Mouse (Mus musculus) liver, embryonic 11.5 days (tissue): ENCODE results near the gene Cacna1d. TPM values are rescaled to one million over a fixed set of nuclear protein-coding genes. Genes with fewer than 3 reads are reported as not detected.
A peak's percentile ranks its signal among the peaks of the same experiment; 100 is the strongest.

Experiments used
- ATAC-seq: fragments of 200-750 bp; cut with Nextera tagmentation; replicated peaks from 2 replicates; pipeline ENCODE4 v1.8.0; 2017; ENCODE audit warnings: moderate number of reproducible peaks, mild to moderate bottlenecking, moderate TSS enrichment, moderate library complexity; ENCODE audit not compliant: low FRiP score
- DNase-seq: peaks from one replicate; pipeline ENCODE4 v3.0.0-alpha.2; 2017; ENCODE audit warnings: low spot score
- H3K27ac ChIP-seq: fragments of 300-500 bp; sonication (generic); 2 replicates; pipeline ENCODE4 v1.5.1; 2014; ENCODE audit warnings: mild to moderate bottlenecking, low read depth, low read length, control low read depth
- H3K27me3 ChIP-seq: fragments of 300-500 bp; sonication (generic); replicated peaks from 2 replicates; pipeline ENCODE4 v1.6.1; 2014; ENCODE audit warnings: low read length, mixed read lengths; ENCODE audit not compliant: control insufficient read depth, insufficient read depth
- H3K36me3 ChIP-seq: fragments of 300-500 bp; sonication (generic); 2 replicates; pipeline ENCODE4 v1.6.1; 2014; ENCODE audit warnings: mild to moderate bottlenecking, low read length, moderate library complexity, mixed read lengths; ENCODE audit not compliant: control insufficient read depth, insufficient read depth
- H3K4me1 ChIP-seq: fragments of 300-500 bp; sonication (generic); replicated peaks from 2 replicates; pipeline ENCODE4 v1.6.1; 2014; ENCODE audit warnings: low read length, mixed read lengths; ENCODE audit not compliant: control insufficient read depth, insufficient read depth
- H3K4me2 ChIP-seq: fragments of 300-500 bp; sonication (generic); 2 replicates; pipeline ENCODE4 v1.6.1; 2014; ENCODE audit warnings: mild to moderate bottlenecking, control low read depth, moderate library complexity
- H3K4me3 ChIP-seq: fragments of 300-500 bp; sonication (generic); 2 replicates; pipeline ENCODE4 v1.5.1; 2014; ENCODE audit warnings: low read depth, low read length, control low read depth
- H3K9ac ChIP-seq: fragments of 300-500 bp; sonication (generic); 2 replicates; pipeline ENCODE4 v1.6.1; 2014; ENCODE audit warnings: low read depth, low read length, control low read depth
- H3K9me3 ChIP-seq: fragments of 300-500 bp; sonication (generic); 2 replicates; pipeline ENCODE4 v1.6.1; 2016; ENCODE audit warnings: low read length, inconsistent platforms, mixed read lengths; ENCODE audit not compliant: control insufficient read depth
- WGBS: fragments of 180-500 bp; shearing (Covaris S2); extraction: QIAGEN DNeasy Blood & Tissue Kit; methylation state at CpG from one replicate; pipeline ENCODE4 v1.1.7; 2014; 5-methylcytosine and 5-hydroxymethylcytosine counted together
- polyA plus RNA-seq: library from polyadenylated mRNA; unstranded; fragments of >200 nt; fragmentation: Nextera tagmentation; extraction: Ambion mirVana; gene quantifications from 2 replicates; pipeline ENCODE4 v1.2.1, GENCODE M21; 2014

The Cacna1d gene
- polyA plus RNA-seq, 1 experiment from 2014 or later, result 1.2 TPM

DNA sequence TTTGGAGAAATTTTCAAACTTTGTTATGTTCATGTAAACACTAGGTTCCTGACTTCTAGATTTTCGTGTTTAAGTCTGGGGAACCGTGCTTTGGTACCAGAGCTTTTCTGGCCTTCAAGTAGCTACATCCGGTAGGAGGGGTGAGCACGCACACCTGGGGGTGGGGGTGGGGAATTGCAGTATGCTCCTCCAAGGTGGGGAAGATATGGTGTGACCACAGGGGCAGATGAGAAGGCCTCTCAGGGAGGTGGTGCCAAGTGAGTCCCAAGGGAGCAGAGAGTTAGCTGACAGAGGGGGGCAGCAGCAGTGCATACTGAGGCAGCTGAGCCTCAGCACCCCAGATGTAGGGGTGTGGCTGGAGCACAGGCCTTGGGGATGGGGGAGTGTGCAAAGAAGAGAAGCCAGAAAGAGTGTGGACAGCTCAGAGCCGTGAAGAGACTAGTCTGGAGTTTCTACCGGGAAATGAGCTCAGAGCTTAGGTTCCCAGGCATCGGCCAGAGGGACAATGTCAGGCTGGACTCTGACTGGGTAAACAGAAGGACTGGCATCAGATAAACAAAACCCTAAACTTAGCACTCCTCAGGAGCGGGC lies 387.2 kb downstream of the Cacna1d start:
- Histone ChIP-seq H3K4me1 (0 out of 2 replicates have a peak, but pooled peaks cover 3% of the 10 kb centered on the region), H3K9ac (no peak overlapping the region), H3K36me3 (no peaks in the 10 kb centered on the region), H3K9me3 (no peaks in the 10 kb centered on the region), H3K27ac (no peak overlapping the region), H3K4me2 (no peak overlapping the region), H3K27me3 (no peaks in the 10 kb centered on the region), H3K4me3 (no peak overlapping the region)
- ATAC-seq (no peak), DNase-seq (no peak)
- 53% methylated on average over 8 of the region's 8 CpGs for WGBS

DNA sequence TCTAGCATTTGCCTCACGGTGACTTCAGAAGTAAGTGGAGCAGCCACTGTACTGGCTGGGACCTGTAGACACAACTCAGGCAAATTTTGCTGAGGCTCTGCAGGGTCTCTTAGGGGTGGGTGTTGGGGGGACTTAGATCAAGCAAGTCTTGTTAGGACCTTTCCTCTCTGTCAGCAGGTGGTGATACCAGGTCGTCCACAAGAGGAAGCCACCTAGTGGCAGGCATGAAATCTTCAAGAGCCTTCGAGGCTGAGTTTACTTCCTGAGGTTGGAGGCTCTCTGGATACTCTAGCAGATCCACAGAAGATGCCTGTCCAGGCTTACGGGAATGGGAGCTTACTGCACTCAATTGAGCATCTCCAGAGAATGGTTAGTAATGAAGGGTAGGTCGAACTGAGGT lies 394.0 kb downstream of the Cacna1d start:
- Histone ChIP-seq H3K4me1 (no peaks in the 10 kb centered on the region), H3K27ac (no peak overlapping the region), H3K4me3 (no peak overlapping the region), H3K9me3 (no peaks in the 10 kb centered on the region), H3K27me3 (no peaks in the 10 kb centered on the region), H3K4me2 (no peak overlapping the region), H3K9ac (no peak overlapping the region), H3K36me3 (no peaks in the 10 kb centered on the region)
- ATAC-seq (no peak), DNase-seq (no peak)
- 45% methylated on average over 5 of the region's 5 CpGs for WGBS

DNA sequence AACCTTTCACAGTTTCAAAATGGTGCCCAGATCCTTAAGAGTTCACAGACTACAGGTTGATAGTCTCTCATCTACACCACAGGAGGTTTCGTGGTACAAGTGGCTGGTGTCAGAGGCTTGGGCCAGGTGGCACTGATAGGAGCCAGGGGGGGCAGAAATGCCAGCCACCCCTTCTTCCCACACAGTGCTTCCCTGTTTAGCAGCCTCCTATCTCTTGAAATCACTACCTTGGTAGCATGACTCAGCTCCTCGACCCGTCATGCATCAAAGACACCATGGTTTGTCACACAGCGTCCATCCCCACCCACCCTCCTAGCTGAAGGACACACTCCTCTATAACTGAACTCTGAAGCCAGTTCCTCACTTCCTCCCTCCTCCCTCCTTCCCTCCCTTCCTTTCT lies 398.8 kb downstream of the Cacna1d start:
- no peaks in the 10 kb centered on the region for H3K4me1 ChIP-seq
- H3K4me3 ChIP-seq, result no peak overlapping the region
- no peak overlapping the region for H3K27ac ChIP-seq
- no peak for DNase-seq
- H3K27me3 ChIP-seq, result no peaks in the 10 kb centered on the region
- 44% methylated on average over 4 of the region's 4 CpGs for WGBS
- no peak overlapping the region for H3K4me2 ChIP-seq
- no peaks in the 10 kb centered on the region for H3K36me3 ChIP-seq
- H3K9me3 ChIP-seq, result no peaks in the 10 kb centered on the region
- H3K9ac ChIP-seq, result no peak overlapping the region
- ATAC-seq, result no peak

DNA sequence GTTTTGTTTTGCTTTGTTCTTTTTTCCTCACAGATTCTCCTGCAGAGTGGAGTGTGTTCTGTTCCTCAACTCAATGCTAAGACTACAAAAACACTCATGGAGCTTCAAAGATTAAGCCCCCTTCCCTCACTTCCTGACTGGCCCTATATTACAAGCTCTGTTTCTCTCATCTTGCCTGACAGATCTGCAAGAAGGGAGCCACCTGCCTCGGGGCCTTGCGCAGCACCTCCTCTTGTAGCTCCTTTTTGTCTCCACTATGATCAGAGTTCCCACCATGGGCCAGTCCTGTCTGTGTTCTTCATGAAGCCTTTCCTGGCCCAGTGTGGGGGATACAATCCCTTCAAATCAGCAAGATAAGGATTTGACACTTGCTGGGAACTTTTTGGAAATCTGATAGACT lies 399.2 kb downstream of the Cacna1d start:
- H3K4me1 ChIP-seq, result no peaks in the 10 kb centered on the region
- no peak for ATAC-seq
- H3K4me2 ChIP-seq, result no peak overlapping the region
- no peak overlapping the region for H3K4me3 ChIP-seq
- no peak for DNase-seq
- no peaks in the 10 kb centered on the region for H3K9me3 ChIP-seq
- 70% methylated on average over 2 of the region's 2 CpGs for WGBS
- H3K36me3 ChIP-seq, result no peaks in the 10 kb centered on the region
- no peak overlapping the region for H3K9ac ChIP-seq
- no peak overlapping the region for H3K27ac ChIP-seq
- H3K27me3 ChIP-seq, result no peaks in the 10 kb centered on the region

DNA sequence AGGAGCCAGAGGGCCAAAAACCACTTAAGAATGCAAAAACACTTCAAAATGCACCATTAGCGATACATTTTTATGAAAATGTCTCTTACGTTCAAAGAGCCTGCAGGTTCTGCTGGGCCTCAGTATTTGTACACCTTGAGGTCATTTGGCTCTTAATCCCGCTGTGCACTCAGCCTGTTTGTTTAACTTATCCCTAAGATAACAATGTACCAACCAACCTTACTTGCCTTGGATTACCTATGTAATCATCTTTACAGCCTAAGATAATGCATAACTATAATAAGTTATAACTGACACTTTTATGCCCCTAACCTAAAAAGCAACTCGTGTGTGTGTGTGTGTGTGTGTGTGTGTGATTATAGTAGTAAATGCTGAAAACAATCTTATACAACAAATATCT lies 411.5 kb downstream of the Cacna1d start:
- no peak overlapping the region for H3K9ac ChIP-seq
- WGBS, result 67% methylated on average over 4 of the region's 4 CpGs
- no peak overlapping the region for H3K4me3 ChIP-seq
- H3K36me3 ChIP-seq, result no peaks in the 10 kb centered on the region
- no peak overlapping the region for H3K27ac ChIP-seq
- no peaks in the 10 kb centered on the region for H3K9me3 ChIP-seq
- ATAC-seq (no peak), DNase-seq (no peak)
- H3K4me2 ChIP-seq, result no peak overlapping the region
- no peaks in the 10 kb centered on the region for H3K27me3 ChIP-seq
- H3K4me1 ChIP-seq, result no peaks in the 10 kb centered on the region

DNA sequence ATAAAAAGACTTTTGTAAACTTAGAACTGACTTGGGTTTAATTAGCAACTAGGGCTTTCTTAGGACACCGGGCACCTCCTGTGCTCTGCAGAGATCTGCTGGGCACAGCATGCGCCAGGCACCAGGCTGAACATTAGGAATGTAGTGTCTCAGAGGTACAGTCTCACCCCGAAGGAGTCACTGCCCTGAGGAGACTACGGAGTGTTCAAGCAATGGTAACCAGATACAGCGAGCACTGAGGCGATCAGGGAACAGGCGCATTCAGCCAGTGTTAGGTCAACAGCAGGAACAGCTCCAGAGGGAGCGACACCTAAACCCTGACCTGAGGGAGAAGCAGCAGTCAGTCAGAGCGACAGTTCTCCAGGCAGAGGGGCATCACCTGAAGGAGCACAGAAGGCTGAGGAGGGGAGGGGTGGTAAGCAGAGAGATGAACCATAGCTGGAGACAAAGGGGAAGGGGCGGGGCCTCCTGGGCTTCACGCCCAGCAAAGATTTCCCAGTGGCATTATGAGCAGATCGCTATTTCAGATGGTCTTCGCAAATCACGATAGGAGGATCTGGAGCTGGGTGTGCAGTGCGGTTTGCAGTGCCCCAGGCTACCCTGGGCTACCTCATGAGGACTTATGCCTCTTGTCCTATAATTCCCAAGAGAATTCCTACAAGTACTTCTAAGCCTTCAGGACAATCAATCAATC lies 413.0 kb downstream of the Cacna1d start:
- Histone ChIP-seq H3K27me3 (no peaks in the 10 kb centered on the region), H3K4me3 (no peak overlapping the region), H3K9me3 (no peaks in the 10 kb centered on the region), H3K4me1 (no peaks in the 10 kb centered on the region), H3K36me3 (no peaks in the 10 kb centered on the region), H3K4me2 (no peak overlapping the region), H3K27ac (no peak overlapping the region), H3K9ac (no peak overlapping the region)
- ATAC-seq, result no peak
- no peak for DNase-seq
- WGBS, result 75% methylated on average over 15 of the region's 15 CpGs

DNA sequence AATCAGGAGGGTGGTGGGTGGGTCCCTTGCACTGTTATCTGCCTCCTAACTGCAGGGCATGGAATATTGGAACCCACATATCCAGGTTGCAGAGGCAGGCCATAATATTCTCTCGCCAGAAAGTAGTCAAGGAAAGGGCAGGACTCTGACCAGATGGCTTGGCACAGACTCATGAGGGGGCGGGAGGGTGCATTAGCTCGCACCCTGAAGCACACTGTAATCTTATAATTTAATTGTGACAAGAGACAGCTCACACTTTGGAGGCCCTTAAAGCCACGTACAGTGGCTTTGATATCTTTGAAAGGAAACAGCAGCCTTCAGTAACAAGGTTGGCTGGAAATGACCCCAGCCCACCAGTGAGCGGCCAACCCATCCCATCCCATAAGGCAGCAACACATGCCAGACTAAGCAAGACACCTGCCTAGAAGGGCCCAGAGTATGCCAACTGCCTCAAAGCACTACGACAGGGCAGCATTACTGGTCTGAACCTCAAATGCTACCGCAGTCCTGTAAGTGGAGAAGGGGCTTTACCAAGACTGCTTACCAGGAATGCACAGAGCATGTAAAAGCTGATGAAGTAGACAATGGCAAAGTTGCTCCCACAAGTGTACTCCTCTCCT lies 415.9 kb downstream of the Cacna1d start:
- 77% methylated on average over 7 of the region's 7 CpGs for WGBS
- DNase-seq (no peak), ATAC-seq (no peak)
- H3K27me3 ChIP-seq, result no peaks in the 10 kb centered on the region
- no peak overlapping the region for H3K4me2 ChIP-seq
- H3K4me3 ChIP-seq, result no peak overlapping the region
- no peak overlapping the region for H3K27ac ChIP-seq
- H3K9ac ChIP-seq, result no peak overlapping the region
- no peaks in the 10 kb centered on the region for H3K36me3 ChIP-seq
- no peaks in the 10 kb centered on the region for H3K4me1 ChIP-seq
- H3K9me3 ChIP-seq, result no peaks in the 10 kb centered on the region

DNA sequence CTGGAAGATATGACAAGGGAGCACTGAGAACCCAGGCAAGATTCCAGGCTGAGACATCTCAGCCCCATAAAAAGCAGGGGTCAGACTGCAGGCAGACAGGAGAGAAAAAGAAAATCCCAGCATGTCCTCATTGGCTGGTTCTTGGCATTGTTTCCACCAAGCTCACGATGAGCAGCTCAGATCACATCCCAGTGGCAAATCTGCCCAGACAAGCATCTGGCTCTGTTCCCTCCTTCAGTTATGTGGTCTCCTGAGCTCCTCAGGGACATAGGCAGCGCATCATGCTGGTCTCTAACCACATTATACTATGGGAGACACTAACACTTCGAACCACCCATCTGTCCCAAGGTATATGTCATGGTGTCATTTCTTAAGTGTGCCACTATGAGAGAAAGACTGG lies 422.7 kb downstream of the Cacna1d start:
- H3K36me3 ChIP-seq, result no peaks in the 10 kb centered on the region
- 87% methylated on average over 3 of the region's 3 CpGs for WGBS
- H3K27me3 ChIP-seq, result no peaks in the 10 kb centered on the region
- H3K4me3 ChIP-seq, result no peak overlapping the region
- no peaks in the 10 kb centered on the region for H3K9me3 ChIP-seq
- H3K9ac ChIP-seq, result no peak overlapping the region
- H3K4me1 ChIP-seq, result 0 out of 2 replicates have a peak, but pooled peaks cover 2% of the 10 kb centered on the region
- DNase-seq (no peak), ATAC-seq (no peak)
- H3K4me2 ChIP-seq, result no peak overlapping the region
- H3K27ac ChIP-seq, result no peak overlapping the region

DNA sequence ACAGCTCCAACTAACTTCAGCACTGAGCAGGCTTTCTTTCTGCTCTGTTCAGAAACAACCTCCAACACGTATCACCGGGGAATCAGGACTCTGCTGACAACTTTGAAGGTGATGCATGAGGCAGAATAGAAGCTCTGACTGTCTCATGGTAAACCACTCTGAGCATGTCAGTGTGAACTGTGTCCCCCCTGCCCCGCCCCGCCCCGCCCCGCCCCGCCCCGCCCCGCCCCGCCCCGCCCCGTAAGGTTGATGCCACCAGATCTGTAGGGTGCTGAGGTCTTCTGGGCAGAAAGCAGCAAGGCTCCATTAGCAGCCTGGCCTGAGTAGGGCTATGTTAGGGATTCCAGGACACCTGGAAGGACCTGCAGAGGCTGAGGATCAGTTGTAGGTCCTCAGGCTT lies 424.5 kb downstream of the Cacna1d start:
- H3K9ac ChIP-seq, result no peak overlapping the region
- H3K4me3 ChIP-seq, result no peak overlapping the region
- WGBS, result 68% methylated on average over 12 of the region's 12 CpGs
- no peak for DNase-seq
- no peaks in the 10 kb centered on the region for H3K36me3 ChIP-seq
- no peak overlapping the region for H3K27ac ChIP-seq
- ATAC-seq, result peak; percentile 57
- H3K4me1 ChIP-seq, result 0 out of 2 replicates have a peak, but pooled peaks cover 2% of the 10 kb centered on the region
- H3K9me3 ChIP-seq, result no peaks in the 10 kb centered on the region
- no peak overlapping the region for H3K4me2 ChIP-seq
- H3K27me3 ChIP-seq, result no peaks in the 10 kb centered on the region
